Mouse (Mus musculus) lung, embryonic 15.5 days (tissue): ENCODE measurements at regions not wholly inside any gene's neighbourhood (a gene's known extent, or its start where the extent isn't known, plus 50 kb on each side); places are given as distances from the start of the nearest gene placed in this dataset.
A peak's percentile ranks its signal among the peaks of the same experiment; 100 is the strongest.

Source experiments
- ATAC-seq: fragments of 200-750 bp; cut with Nextera tagmentation; 2 replicates; pipeline ENCODE4 v1.8.0; 2017; ENCODE audit warnings: moderate number of reproducible peaks, borderline replicate concordance; ENCODE audit not compliant: low FRiP score, low TSS enrichment; ENCODE audit errors: extremely low read depth
- H3K27ac ChIP-seq: fragments of 300-500 bp; sonication (generic); 2 replicates; pipeline ENCODE4 v1.5.1; 2015; ENCODE audit warnings: moderate library complexity, mild to moderate bottlenecking, inconsistent platforms
- H3K27me3 ChIP-seq: fragments of 300-500 bp; sonication (generic); 2 replicates; pipeline ENCODE4 v1.6.1; 2015; ENCODE audit warnings: inconsistent platforms
- H3K36me3 ChIP-seq: fragments of 300-500 bp; sonication (generic); 2 replicates; pipeline ENCODE4 v1.6.1; 2015; ENCODE audit warnings: inconsistent platforms
- H3K4me1 ChIP-seq: fragments of 300-500 bp; sonication (generic); 2 replicates; pipeline ENCODE4 v1.6.1; 2015; ENCODE audit warnings: inconsistent platforms
- H3K4me2 ChIP-seq: fragments of 300-500 bp; sonication (generic); 2 replicates; pipeline ENCODE4 v1.6.1; 2015; ENCODE audit warnings: inconsistent platforms, mild to moderate bottlenecking, moderate library complexity
- H3K4me3 ChIP-seq: fragments of 300-500 bp; sonication (generic); 2 replicates; pipeline ENCODE4 v1.5.1; 2015; ENCODE audit warnings: mild to moderate bottlenecking, inconsistent platforms
- H3K9ac ChIP-seq: fragments of 300-500 bp; sonication (generic); 2 replicates; pipeline ENCODE4 v1.6.1; 2015; ENCODE audit warnings: inconsistent platforms
- H3K9me3 ChIP-seq: fragments of 300-500 bp; sonication (generic); 2 replicates; pipeline ENCODE4 v1.6.1; 2016; ENCODE audit warnings: inconsistent platforms
- WGBS: fragments of 180-500 bp; shearing (Covaris S2); methylation state at CpG from one replicate; pipeline ENCODE4 v1.1.7; 2015; 5-methylcytosine and 5-hydroxymethylcytosine counted together

DNA sequence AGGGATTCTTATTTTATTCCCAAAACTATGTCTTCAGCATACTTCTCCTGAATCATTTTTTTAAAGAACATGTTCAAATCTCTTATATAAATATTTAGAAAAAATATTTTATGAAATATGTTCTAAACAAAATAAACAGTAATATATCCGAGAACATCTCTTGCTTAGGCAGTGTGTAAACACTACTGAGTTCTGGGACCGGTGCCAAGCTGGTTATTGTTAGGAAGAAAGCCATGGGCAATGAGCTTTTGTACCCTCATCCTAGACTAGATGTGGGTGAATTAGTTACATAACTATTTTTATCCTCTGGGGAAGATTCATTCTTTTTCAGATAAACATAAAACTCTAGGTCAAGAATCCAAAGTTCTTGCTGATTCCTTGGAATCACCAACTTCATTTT lies 222.5 kb upstream of the Gm10801 start:
- ATAC-seq = peak; percentile 70; the same call in 1 of the 2 replicates
- no peak overlapping the region for H3K4me3 ChIP-seq
- H3K9me3 ChIP-seq = no peaks in the 10 kb centered on the region
- no peak overlapping the region for H3K4me2 ChIP-seq
- H3K27ac ChIP-seq = no peak overlapping the region
- 44% methylated on average over 2 of the region's 2 CpGs for WGBS
- H3K27me3 ChIP-seq = no peaks in the 10 kb centered on the region
- no peak overlapping the region for H3K9ac ChIP-seq
- H3K36me3 ChIP-seq = no peaks in the 10 kb centered on the region
- no peaks in the 10 kb centered on the region for H3K4me1 ChIP-seq

DNA sequence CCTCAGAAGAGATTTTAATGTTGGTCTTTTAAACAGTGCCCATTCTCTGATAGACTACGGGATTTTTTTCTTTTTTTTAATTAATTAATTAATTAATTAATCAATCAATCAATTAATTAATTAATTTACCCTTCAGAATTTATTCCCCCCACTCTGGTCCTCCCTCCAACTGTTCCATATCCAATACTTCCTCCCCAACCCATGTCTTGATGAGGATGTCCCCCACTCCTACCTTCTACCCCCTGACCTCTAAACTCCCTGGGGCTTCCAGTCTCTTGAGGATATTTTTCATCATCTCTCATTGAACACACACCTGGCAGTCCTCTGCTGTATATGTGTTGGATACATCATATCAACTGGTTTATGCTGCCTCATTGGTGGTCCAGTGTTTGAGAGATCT lies 180.5 kb upstream of the Gm10801 start:
- Histone ChIP-seq H3K4me3 (no peak overlapping the region), H3K27me3 (no peaks in the 10 kb centered on the region), H3K36me3 (no peaks in the 10 kb centered on the region), H3K9me3 (no peaks in the 10 kb centered on the region), H3K27ac (no peak overlapping the region), H3K9ac (no peak overlapping the region), H3K4me1 (no peaks in the 10 kb centered on the region), H3K4me2 (no peak overlapping the region)
- no peak for ATAC-seq
- WGBS = 78% methylated on average over 1 of the region's 1 CpGs
